Mouse (Mus musculus) embryonic facial prominence, embryonic 15.5 days (tissue): ENCODE results near the gene Tdo2. TPM values are rescaled to one million over a fixed set of nuclear protein-coding genes. Genes with fewer than 3 reads are reported as not detected.

Experiments
- ATAC-seq: fragments of 200-750 bp; cut with Nextera tagmentation; 2 replicates; pipeline ENCODE4 v1.8.0; 2017; ENCODE audit warnings: low read depth, moderate TSS enrichment; ENCODE audit not compliant: insufficient number of reproducible peaks, low FRiP score, low TSS enrichment
- H3K27ac ChIP-seq: fragments of 300-500 bp; sonication (generic); replicated peaks from 2 replicates; pipeline ENCODE4 v1.5.1; 2015; ENCODE audit warnings: mild to moderate bottlenecking, inconsistent platforms
- H3K27me3 ChIP-seq: fragments of 300-500 bp; sonication (generic); 2 replicates; pipeline ENCODE4 v1.6.1; 2015; ENCODE audit warnings: inconsistent platforms
- H3K36me3 ChIP-seq: fragments of 300-500 bp; sonication (generic); 2 replicates; pipeline ENCODE4 v1.6.1; 2015; ENCODE audit warnings: mild to moderate bottlenecking, inconsistent platforms
- H3K4me1 ChIP-seq: fragments of 300-500 bp; sonication (generic); 2 replicates; pipeline ENCODE4 v1.6.1; 2015; ENCODE audit warnings: inconsistent platforms
- H3K4me2 ChIP-seq: fragments of 300-500 bp; sonication (generic); replicated peaks from 2 replicates; pipeline ENCODE4 v1.6.1; 2015; ENCODE audit warnings: mild to moderate bottlenecking, inconsistent platforms
- H3K4me3 ChIP-seq: fragments of 300-500 bp; sonication (generic); replicated peaks from 2 replicates; pipeline ENCODE4 v1.5.1; 2015; ENCODE audit warnings: mild to moderate bottlenecking, inconsistent platforms
- H3K9ac ChIP-seq: fragments of 300-500 bp; sonication (generic); 2 replicates; pipeline ENCODE4 v1.6.1; 2015; ENCODE audit warnings: inconsistent platforms
- H3K9me3 ChIP-seq: fragments of 300-500 bp; sonication (generic); replicated peaks from 2 replicates; pipeline ENCODE4 v1.6.1; 2016; ENCODE audit warnings: inconsistent platforms
- WGBS: fragments of 180-500 bp; shearing (Covaris S2); methylation state at CpG from one replicate; pipeline ENCODE4 v1.1.7; 2015; 5-methylcytosine and 5-hydroxymethylcytosine counted together
- polyA plus RNA-seq: library from polyadenylated mRNA; unstranded; fragments of >200 nt; fragmentation: Nextera tagmentation; extraction: Ambion mirVana; gene quantifications from 2 replicates; pipeline ENCODE4 v1.2.1, GENCODE M21; 2015

Gene Tdo2
- polyA plus RNA-seq = 0.04 and 0.07 TPM in 2 replicates

- no peak within 1 kb of the TSS for H3K4me3 ChIP-seq
- ATAC-seq = no peak
- H3K4me2 ChIP-seq = no peak within 1 kb of the TSS
- no peak within 1 kb of the TSS for H3K27ac ChIP-seq
- no peaks in the 10 kb centered on the region for H3K36me3 ChIP-seq
- no peaks in the 10 kb centered on the region for H3K27me3 ChIP-seq
- H3K9me3 ChIP-seq = no peaks in the 10 kb centered on the region
- no peak within 1 kb of the TSS for H3K9ac ChIP-seq
- H3K4me1 ChIP-seq = no peaks in the 10 kb centered on the region
Observed at GRCm38 (mm10) chr3:81976102-81976501, at the start of gene Tdo2. TSS of gene Tdo2 (minus strand) at chr3:81976202.

- H3K4me1 ChIP-seq = no peaks in the 10 kb centered on the region
- WGBS = 87% methylated on average over 3 of the region's 3 CpGs
- no peak overlapping the region for H3K4me3 ChIP-seq
Observed at GRCm38 (mm10) chr3:82023065-82023464, 47.1 kb upstream of the Tdo2 start.

GRCm38 (mm10) chr3:82022421-82022920 lies 46.5 kb upstream of the Tdo2 start:
- H3K36me3 ChIP-seq = no peaks in the 10 kb centered on the region
- H3K4me1 ChIP-seq = no peaks in the 10 kb centered on the region
- H3K9me3 ChIP-seq = no peaks in the 10 kb centered on the region
- H3K4me3 ChIP-seq = no peak overlapping the region
- no peak overlapping the region for H3K4me2 ChIP-seq
- ATAC-seq = no peak
- H3K27ac ChIP-seq = no peak overlapping the region
- no peak overlapping the region for H3K9ac ChIP-seq
- H3K27me3 ChIP-seq = no peaks in the 10 kb centered on the region
- WGBS = 87% methylated on average over 8 of the region's 8 CpGs

More at GRCm38 (mm10) chr3:82023065-82023464, 47.1 kb upstream of the Tdo2 start:
- no peaks in the 10 kb centered on the region for H3K36me3 ChIP-seq
- no peak overlapping the region for H3K4me2 ChIP-seq
- H3K27ac ChIP-seq = no peak overlapping the region
- ATAC-seq = no peak
- H3K9me3 ChIP-seq = no peaks in the 10 kb centered on the region
- H3K9ac ChIP-seq = no peak overlapping the region
- H3K27me3 ChIP-seq = no peaks in the 10 kb centered on the region

- no peak for ATAC-seq
- Histone ChIP-seq H3K4me1 (no peaks in the 10 kb centered on the region), H3K27ac (no peak overlapping the region), H3K9me3 (no peaks in the 10 kb centered on the region), H3K27me3 (no peaks in the 10 kb centered on the region), H3K4me3 (no peak overlapping the region), H3K9ac (no peak overlapping the region), H3K36me3 (no peaks in the 10 kb centered on the region), H3K4me2 (no peak overlapping the region)
- WGBS = 56% methylated on average over 7 of the region's 7 CpGs
Observed at GRCm38 (mm10) chr3:82014148-82014703, 38.2 kb upstream of the Tdo2 start.

GRCm38 (mm10) chr3:82007002-82007401 lies 31.0 kb upstream of the Tdo2 start:
- no peaks in the 10 kb centered on the region for H3K4me1 ChIP-seq
- WGBS = 84% methylated on average over 1 of the region's 1 CpGs
- no peaks in the 10 kb centered on the region for H3K36me3 ChIP-seq
- H3K27me3 ChIP-seq = no peaks in the 10 kb centered on the region
- H3K9ac ChIP-seq = no peak overlapping the region
- H3K4me3 ChIP-seq = no peak overlapping the region
- no peak overlapping the region for H3K27ac ChIP-seq
- ATAC-seq = no peak
- no peaks in the 10 kb centered on the region for H3K9me3 ChIP-seq
- H3K4me2 ChIP-seq = no peak overlapping the region

- H3K27ac ChIP-seq = no peak overlapping the region
- H3K4me1 ChIP-seq = no peaks in the 10 kb centered on the region
- no peaks in the 10 kb centered on the region for H3K27me3 ChIP-seq
- H3K4me2 ChIP-seq = no peak overlapping the region
- H3K4me3 ChIP-seq = no peak overlapping the region
- H3K9ac ChIP-seq = no peak overlapping the region
- no peak for ATAC-seq
- no peaks in the 10 kb centered on the region for H3K36me3 ChIP-seq
- H3K9me3 ChIP-seq = no peaks in the 10 kb centered on the region
- 3% methylated on average over 1 of the region's 1 CpGs for WGBS
Observed at GRCm38 (mm10) chr3:81995988-81996387, 20.0 kb upstream of the Tdo2 start.

- WGBS = 45% methylated on average over 4 of the region's 4 CpGs
Observed at GRCm38 (mm10) chr3:81995371-81995770, 19.4 kb upstream of the Tdo2 start.

GRCm38 (mm10) chr3:81990531-81990930 lies 14.5 kb upstream of the Tdo2 start:
- no peak for ATAC-seq
- Histone ChIP-seq H3K4me3 (no peak overlapping the region), H3K4me2 (no peak overlapping the region), H3K4me1 (no peaks in the 10 kb centered on the region), H3K36me3 (no peaks in the 10 kb centered on the region), H3K9ac (no peak overlapping the region), H3K27me3 (no peaks in the 10 kb centered on the region), H3K9me3 (no peaks in the 10 kb centered on the region), H3K27ac (no peak overlapping the region)
- 77% methylated on average over 3 of the region's 3 CpGs for WGBS

More at GRCm38 (mm10) chr3:81995371-81995770, 19.4 kb upstream of the Tdo2 start:
- H3K4me1 ChIP-seq = no peaks in the 10 kb centered on the region
- H3K27ac ChIP-seq = no peak overlapping the region
- no peak overlapping the region for H3K4me2 ChIP-seq
- no peak for ATAC-seq
- no peak overlapping the region for H3K9ac ChIP-seq
- H3K9me3 ChIP-seq = no peaks in the 10 kb centered on the region
- no peak overlapping the region for H3K4me3 ChIP-seq
- H3K27me3 ChIP-seq = no peaks in the 10 kb centered on the region
- H3K36me3 ChIP-seq = no peaks in the 10 kb centered on the region

- 19% methylated on average over 2 of the region's 2 CpGs for WGBS
- Histone ChIP-seq H3K27me3 (no peaks in the 10 kb centered on the region), H3K27ac (no peak overlapping the region), H3K9ac (no peak overlapping the region), H3K4me3 (no peak overlapping the region), H3K4me1 (no peaks in the 10 kb centered on the region), H3K4me2 (no peak overlapping the region), H3K36me3 (no peaks in the 10 kb centered on the region), H3K9me3 (no peaks in the 10 kb centered on the region)
- no peak for ATAC-seq
Observed at GRCm38 (mm10) chr3:81989692-81990141, 13.7 kb upstream of the Tdo2 start.

GRCm38 (mm10) chr3:81987628-81988027 lies 11.6 kb upstream of the Tdo2 start:
- Histone ChIP-seq H3K36me3 (no peaks in the 10 kb centered on the region), H3K4me3 (no peak overlapping the region), H3K27me3 (no peaks in the 10 kb centered on the region), H3K4me2 (no peak overlapping the region), H3K4me1 (no peaks in the 10 kb centered on the region), H3K9ac (no peak overlapping the region), H3K9me3 (no peaks in the 10 kb centered on the region), H3K27ac (no peak overlapping the region)
- 86% methylated on average over 3 of the region's 3 CpGs for WGBS
- no peak for ATAC-seq

- H3K4me2 ChIP-seq = no peak overlapping the region
- 98% methylated on average over 2 of the region's 2 CpGs for WGBS
- no peaks in the 10 kb centered on the region for H3K4me1 ChIP-seq
- H3K27ac ChIP-seq = no peak overlapping the region
- H3K9ac ChIP-seq = no peak overlapping the region
- H3K4me3 ChIP-seq = no peak overlapping the region
- no peaks in the 10 kb centered on the region for H3K9me3 ChIP-seq
- H3K27me3 ChIP-seq = no peaks in the 10 kb centered on the region
- H3K36me3 ChIP-seq = no peaks in the 10 kb centered on the region
- no peak for ATAC-seq
Observed at GRCm38 (mm10) chr3:81986103-81986502, 10.1 kb upstream of the Tdo2 start.

GRCm38 (mm10) chr3:81985100-81985499 lies 9.1 kb upstream of the Tdo2 start:
- 50% methylated on average over 1 of the region's 1 CpGs for WGBS
- H3K9ac ChIP-seq = no peak overlapping the region
- ATAC-seq = no peak
- H3K27ac ChIP-seq = no peak overlapping the region
- no peak overlapping the region for H3K4me2 ChIP-seq
- no peaks in the 10 kb centered on the region for H3K9me3 ChIP-seq
- H3K27me3 ChIP-seq = no peaks in the 10 kb centered on the region
- H3K4me3 ChIP-seq = no peak overlapping the region
- H3K36me3 ChIP-seq = no peaks in the 10 kb centered on the region
- H3K4me1 ChIP-seq = no peaks in the 10 kb centered on the region
